Mouse (Mus musculus): ENCODE measurements around the gene Dnm2. TPM values are rescaled to one million over a fixed set of nuclear protein-coding genes. Genes with fewer than 3 reads are reported as not detected.

Dnm2 gene
- 188 and 243 TPM in 2 replicates for polyA plus RNA-seq (2012; rRNA removed)

DNA sequence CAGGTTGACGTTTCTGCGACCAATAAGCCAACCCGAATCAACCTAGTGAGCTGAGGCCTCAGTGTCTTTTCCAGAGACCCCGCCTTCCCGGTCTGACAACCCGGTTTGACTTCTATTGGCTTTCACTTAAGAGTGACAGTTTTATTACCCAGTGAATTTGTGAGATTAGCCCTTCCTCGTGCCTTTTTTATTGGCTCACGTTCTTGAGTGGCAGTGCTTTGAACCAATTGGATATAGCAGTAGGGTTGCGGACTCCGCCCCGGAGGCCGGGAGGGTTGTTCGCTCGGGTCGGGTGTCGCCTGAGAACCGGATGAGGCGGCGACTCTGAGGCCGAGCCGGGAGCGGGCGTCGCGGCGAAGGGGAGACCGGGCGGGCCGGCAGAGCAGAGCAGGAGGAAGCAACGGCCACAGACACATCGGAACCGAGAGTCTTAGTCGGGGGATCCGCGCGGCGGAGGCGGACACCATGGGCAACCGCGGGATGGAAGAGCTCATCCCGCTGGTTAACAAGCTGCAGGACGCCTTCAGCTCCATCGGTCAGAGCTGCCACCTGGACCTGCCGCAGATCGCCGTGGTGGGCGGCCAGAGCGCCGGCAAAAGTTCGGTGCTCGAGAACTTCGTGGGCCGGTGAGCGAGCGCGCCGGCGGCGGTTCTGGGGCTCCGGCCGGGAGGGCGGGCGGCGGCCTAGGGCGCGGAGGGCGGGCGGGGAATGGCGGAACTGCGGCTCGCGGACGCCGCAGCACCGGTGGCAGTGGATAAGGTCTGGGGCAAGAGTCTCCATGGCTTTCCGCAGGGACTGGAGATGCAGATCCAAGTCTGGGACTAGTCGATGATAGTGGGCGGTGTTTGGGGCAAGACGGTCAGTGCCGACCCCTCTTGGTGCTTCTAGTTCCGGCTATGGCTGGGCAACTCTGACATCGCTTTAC is at the start of gene Dnm2:
Dnm2 (plus strand) TSS at position 278 of the 925 bp plus-strand sequence.

DNA sequence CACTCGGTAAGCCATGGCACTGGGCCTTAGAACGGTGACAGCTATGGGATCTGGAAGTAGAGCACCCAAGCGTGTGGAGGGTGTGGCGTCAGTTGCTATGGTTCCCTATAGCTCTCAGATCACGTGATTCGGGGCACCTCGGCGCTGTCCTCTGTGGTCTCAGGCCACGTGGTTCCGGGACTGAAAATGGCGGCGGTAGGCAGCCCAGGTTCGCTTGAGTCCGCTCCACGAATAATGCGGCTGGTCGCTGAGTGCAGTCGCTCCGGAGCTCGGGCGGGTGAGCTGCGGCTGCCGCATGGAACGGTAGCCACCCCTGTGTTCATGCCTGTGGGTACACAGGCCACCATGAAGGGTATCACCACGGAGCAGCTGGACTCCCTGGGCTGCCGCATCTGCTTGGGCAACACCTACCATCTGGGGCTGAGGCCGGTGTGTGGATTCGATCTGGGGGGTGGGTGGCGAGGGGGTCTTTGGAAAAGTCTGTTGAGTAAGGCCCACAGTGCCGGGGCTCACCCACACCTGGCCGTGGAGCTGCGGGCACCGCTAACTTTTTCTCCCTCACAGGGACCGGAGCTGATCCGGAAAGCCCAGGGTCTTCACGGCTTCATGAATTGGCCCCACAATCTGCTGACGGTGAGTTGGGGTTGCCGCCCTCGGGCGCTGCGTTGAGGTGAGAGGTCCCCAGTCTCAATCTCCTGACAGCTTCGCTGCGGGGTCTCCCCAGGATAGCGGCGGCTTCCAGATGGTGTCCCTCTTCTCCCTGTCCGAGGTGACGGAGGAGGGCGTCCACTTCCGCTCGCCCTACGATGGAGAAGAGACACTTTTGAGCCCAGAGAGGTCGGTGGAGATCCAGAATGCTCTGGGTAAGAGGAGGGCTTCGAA is 12.8 kb upstream of the Dnm2 start, which contains the start of gene Qtrt1:
Qtrt1 (plus strand) TSS at position 169 of the 882 bp plus-strand sequence.

DNA sequence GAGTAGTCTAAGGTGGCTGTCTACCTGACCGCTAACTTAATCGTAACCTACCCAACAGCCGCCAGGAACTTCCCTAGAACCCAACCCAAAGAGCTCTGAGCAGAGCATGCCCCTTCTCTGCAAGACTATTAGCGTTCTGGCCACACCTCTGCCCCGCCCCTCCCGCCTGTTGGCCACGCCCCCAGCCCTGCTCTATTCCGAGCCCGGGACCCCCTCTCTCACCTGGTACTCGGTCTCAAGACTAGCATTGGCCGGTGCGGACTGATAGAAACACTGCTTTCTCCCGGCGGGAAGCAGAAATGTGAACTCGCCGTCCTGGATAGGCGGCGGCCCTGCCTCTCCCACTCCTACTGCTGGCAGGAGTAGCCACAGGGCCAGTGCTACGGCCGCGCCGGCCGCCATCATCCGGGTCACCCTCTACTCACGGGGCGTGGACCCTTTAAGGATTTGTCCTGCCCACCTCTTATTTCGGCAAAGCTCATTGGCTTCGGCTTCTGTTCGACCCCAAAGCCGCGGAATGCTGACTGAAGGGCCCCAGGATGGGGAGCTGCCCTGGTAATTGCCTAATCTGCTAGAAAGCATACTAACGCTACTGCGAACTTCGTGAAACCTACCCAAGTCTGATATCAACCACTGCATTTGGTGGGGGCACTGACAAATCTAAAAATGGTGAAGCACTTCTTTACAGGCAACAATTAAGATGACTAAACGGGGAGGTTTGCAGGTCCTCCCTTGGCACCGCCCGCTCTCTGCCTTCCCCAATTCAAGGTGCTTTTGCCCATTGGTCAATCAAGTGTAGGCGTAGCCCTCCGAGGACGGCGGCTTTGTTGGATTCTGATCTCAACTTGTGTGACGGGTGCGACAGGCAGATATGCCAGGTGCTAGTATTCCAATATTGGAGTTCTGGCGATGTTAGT is 85.3 kb downstream of the Dnm2 start, which contains the start of gene Tmed1:
Tmed1 (minus strand) TSS at position 481 of the 917 bp plus-strand sequence.

DNA sequence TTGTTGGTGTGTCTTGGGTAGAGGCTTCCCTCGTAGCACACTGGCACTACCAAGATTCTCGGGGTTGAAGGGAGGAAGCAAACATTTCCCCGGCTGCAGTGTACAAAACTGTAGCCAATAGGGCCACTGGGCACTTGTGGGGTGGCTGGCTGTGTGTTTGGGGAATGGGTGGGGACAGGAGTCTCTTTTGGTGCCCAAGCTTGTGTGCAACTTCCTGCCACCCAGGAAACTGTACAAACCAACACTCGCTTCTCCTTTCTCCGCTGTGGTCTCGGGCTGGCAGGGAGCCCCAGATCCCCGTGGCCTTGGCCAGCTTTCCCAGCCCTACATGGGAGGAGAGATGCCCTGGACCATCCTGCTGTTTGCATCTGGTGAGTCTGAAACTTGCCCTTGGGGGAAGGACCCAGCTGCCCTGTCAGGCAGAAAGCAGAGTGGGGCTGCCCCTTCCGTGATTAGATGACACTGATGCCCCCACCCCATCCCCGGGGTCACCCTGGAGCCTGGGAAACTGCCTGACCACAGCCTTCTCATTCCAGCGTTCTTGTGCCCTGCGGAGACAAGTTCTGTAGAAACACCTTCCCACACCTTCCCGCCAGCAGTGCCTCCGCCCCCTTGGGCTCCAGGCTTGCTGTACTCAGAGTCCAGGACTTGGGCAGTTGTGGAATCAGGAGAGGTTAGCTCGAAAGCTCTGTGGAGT is 101.4 kb downstream of the Dnm2 start, which contains the start of gene AB124611:
AB124611 (plus strand) TSS at position 240 of the 697 bp plus-strand sequence.

DNA sequence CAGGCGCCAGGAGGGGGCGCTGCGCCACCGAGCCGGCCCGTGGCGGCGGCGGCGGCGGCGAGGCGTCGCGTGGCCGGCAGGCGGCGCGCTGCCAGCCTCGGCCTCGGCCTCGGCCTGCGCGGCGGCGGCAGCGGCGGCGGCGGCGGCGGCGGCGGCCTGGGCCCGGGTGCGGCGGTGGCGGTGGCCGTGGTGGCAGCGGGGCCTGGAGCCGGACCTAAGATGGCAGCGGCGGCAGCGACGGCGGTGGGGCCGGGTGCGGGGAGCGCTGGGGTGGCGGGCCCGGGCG is 122.0 kb downstream of the Dnm2 start, which contains the start of gene Carm1:
Carm1 (plus strand) TSS at position 106 of the 286 bp plus-strand sequence.

Other genes with a start within 250 kb of the Dnm2 start
- gene Keap1, start 185.5 kb upstream of the Dnm2 start, polyA plus RNA-seq (2012; rRNA removed): 42.1 and 51.8 TPM in 2 replicates
- gene S1pr5, start 176.5 kb upstream of the Dnm2 start, polyA plus RNA-seq (2012; rRNA removed): 9.1 and 21.3 TPM in 2 replicates
- 33.3 and 62.7 TPM in 2 replicates for gene Atg4d, start 159.6 kb upstream of the Dnm2 start, polyA plus RNA-seq (2012; rRNA removed)
- 7.5 and 7.9 TPM in 2 replicates for gene Kri1, start 136.9 kb upstream of the Dnm2 start, polyA plus RNA-seq (2012; rRNA removed)
- 12.6 and 18.9 TPM in 2 replicates for gene Cdkn2d, start 133.5 kb upstream of the Dnm2 start, polyA plus RNA-seq (2012; rRNA removed)
- gene Ap1m2, start 112.6 kb upstream of the Dnm2 start, polyA plus RNA-seq (2012; rRNA removed): 30.6 and 32.9 TPM in 2 replicates
- gene Slc44a2, start 104.2 kb upstream of the Dnm2 start, polyA plus RNA-seq (2012; rRNA removed): 33.9 and 44.4 TPM in 2 replicates
- gene Ilf3, start 57.0 kb upstream of the Dnm2 start, polyA plus RNA-seq (2012; rRNA removed): 12.5 and 13.0 TPM in 2 replicates
- 20.1 and 21.8 TPM in 2 replicates for gene Qtrt1, start 13.1 kb upstream of the Dnm2 start, polyA plus RNA-seq (2012; rRNA removed)
- gene Tmed1, start 85.3 kb downstream of the Dnm2 start, polyA plus RNA-seq (2012; rRNA removed): 8.8 and 13.1 TPM in 2 replicates
- 2.5 and 2.6 TPM in 2 replicates for gene AB124611, start 101.3 kb downstream of the Dnm2 start, polyA plus RNA-seq (2012; rRNA removed)
- gene Carm1, start 122.0 kb downstream of the Dnm2 start, polyA plus RNA-seq (2012; rRNA removed): 32.1 and 34.8 TPM in 2 replicates
- 9.2 and 11.1 TPM in 2 replicates for gene Timm29, start 167.8 kb downstream of the Dnm2 start, polyA plus RNA-seq (2012; rRNA removed)
- gene Yipf2, start 167.9 kb downstream of the Dnm2 start, polyA plus RNA-seq (2012; rRNA removed): 29.0 and 33.8 TPM in 2 replicates
- gene Smarca4, start 191.3 kb downstream of the Dnm2 start, polyA plus RNA-seq (2012; rRNA removed): 17.6 and 21.7 TPM in 2 replicates